Mouse (Mus musculus) liver, adult 2 months (tissue): Measurements from ENCODE around the gene Polr2i. TPM values are rescaled to one million over a fixed set of nuclear protein-coding genes. Genes with fewer than 3 reads are reported as not detected.
A peak's percentile ranks its signal among the peaks of the same experiment; 100 is the strongest.

Experiments
- DNase-seq: peaks from one replicate; pipeline ENCODE4 v3.0.0-alpha.2; 2011; ENCODE audit warnings: low read depth, low spot score; ENCODE audit errors: extremely low read depth
- H3K27ac ChIP-seq: fragments of 200-500 bp; replicated peaks from 2 replicates; pipeline ENCODE4 v1.5.1; 2012; ENCODE audit warnings: low read depth, mild to moderate bottlenecking, control low read depth, inconsistent platforms, low read length; ENCODE audit not compliant: insufficient read depth
- H3K27me3 ChIP-seq: fragments of 200-500 bp; 2 replicates; pipeline ENCODE4 v1.6.1; 2012; ENCODE audit warnings: mild to moderate bottlenecking, moderate library complexity, low read length, inconsistent platforms; ENCODE audit not compliant: control insufficient read depth, insufficient read depth
- H3K36me3 ChIP-seq: fragments of 200-500 bp; 2 replicates; pipeline ENCODE4 v1.6.1; 2012; ENCODE audit warnings: low read length, inconsistent platforms; ENCODE audit not compliant: control insufficient read depth, insufficient read depth
- H3K4me1 ChIP-seq: fragments of 200-500 bp; 2 replicates; pipeline ENCODE4 v1.6.1; 2011; ENCODE audit warnings: low read length; ENCODE audit not compliant: control insufficient read depth, insufficient read depth
- H3K4me3 ChIP-seq: fragments of 200-500 bp; 2 replicates; pipeline ENCODE4 v1.5.1; 2011; ENCODE audit warnings: low read depth, mild to moderate bottlenecking, control low read depth, low read length, moderate library complexity; ENCODE audit not compliant: insufficient read depth
- H3K79me2 ChIP-seq: fragments of 200-500 bp; 2 replicates; pipeline ENCODE4 v1.6.1; 2012; ENCODE audit warnings: inconsistent platforms, mild to moderate bottlenecking, low read length, moderate library complexity; ENCODE audit not compliant: control insufficient read depth, insufficient read depth
- H3K9ac ChIP-seq: fragments of 200-500 bp; 2 replicates; pipeline ENCODE4 v1.6.1; 2012; ENCODE audit warnings: low read depth, mild to moderate bottlenecking, control low read depth, inconsistent platforms, low read length
- CTCF ChIP-seq: fragments of 200-500 bp; IDR thresholded peaks from 2 replicates; pipeline ENCODE4 v1.5.1; 2011; ENCODE audit warnings: low read depth, low read length, control low read depth
- POLR2A ChIP-seq: fragments of 200-500 bp; IDR thresholded peaks from 2 replicates; pipeline ENCODE4 v1.6.1; 2011; ENCODE audit warnings: low read length, control low read depth; ENCODE audit not compliant: insufficient read depth; ENCODE audit errors: extremely low read depth
- WGBS: fragments of 180-500 bp; shearing (Covaris S2); methylation state at CpG from one replicate; pipeline ENCODE4 v1.1.7; 2018; 5-methylcytosine and 5-hydroxymethylcytosine counted together
- polyA plus RNA-seq: library from polyadenylated mRNA; depleted of rRNA; stranded (reverse); fragments of >200 nt; gene quantifications from 2 replicates; pipeline ENCODE4 v1.2.3, GENCODE M21; 2012
- total RNA-seq: library from RNA; depleted of rRNA; stranded (reverse); fragments of >200 nt; gene quantifications from 2 replicates; pipeline ENCODE4 v1.2.3, GENCODE M21; 2014

Polr2i gene
- total and polyA plus RNA-seq, 2 experiments, result 57.1 to 109 TPM

- Histone ChIP-seq H3K4me1 (peaks cover 3% of the 10 kb centered on the region; the same call in 1 of the 2 replicates), H3K4me3 (peak overlapping the region; percentile 78), H3K9ac (peak overlapping the region; percentile 79), H3K79me2 (no peaks in the 10 kb centered on the region; the same call in 1 of the 2 replicates), H3K27me3 (no peaks in the 10 kb centered on the region), H3K36me3 (peaks cover 11% of the 10 kb centered on the region), H3K27ac (peak overlapping the region; percentile 66)
- TF ChIP-seq POLR2A (0 out of 2 replicates have a peak, but pooled peaks have one; percentile 63), CTCF (no peak)
- WGBS, result under 1% methylated on average over 28 of the region's 28 CpGs
- DNase-seq, result peak; percentile 80
These were observed 36.9 kb upstream of the Polr2i start for GRCm38 (mm10) chr7:30194884-30195283.

DNA sequence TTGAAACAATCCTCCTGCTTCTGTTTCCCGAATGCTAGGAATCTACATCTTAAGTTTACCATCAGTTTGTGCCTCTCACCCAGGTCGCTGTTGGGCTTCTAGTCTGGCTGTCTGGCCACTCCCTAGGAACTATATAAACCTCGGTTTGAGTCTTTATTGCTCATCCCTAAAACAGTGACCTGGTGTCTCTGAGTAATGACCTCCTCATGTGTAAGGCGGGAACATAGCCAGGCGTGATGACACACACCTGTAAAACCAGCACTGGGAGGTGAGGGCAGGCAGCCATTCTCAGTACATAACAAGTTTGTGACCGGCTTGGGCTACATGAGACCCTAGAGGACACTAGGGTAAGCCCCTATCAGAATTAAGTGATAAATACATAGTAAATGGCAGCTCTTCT is 36.3 kb upstream of the Polr2i start:
- Histone ChIP-seq H3K27me3 (no peaks in the 10 kb centered on the region), H3K36me3 (peaks cover 10% of the 10 kb centered on the region), H3K4me1 (peaks cover 3% of the 10 kb centered on the region; the same call in 1 of the 2 replicates), H3K27ac (no peak overlapping the region), H3K79me2 (no peaks in the 10 kb centered on the region; the same call in 1 of the 2 replicates), H3K4me3 (no peak overlapping the region), H3K9ac (no peak overlapping the region)
- DNase-seq, result no peak
- TF ChIP-seq CTCF, result no peak
- TF ChIP-seq POLR2A, result no peak
- 75% methylated on average over 6 of the region's 6 CpGs for WGBS

DNA sequence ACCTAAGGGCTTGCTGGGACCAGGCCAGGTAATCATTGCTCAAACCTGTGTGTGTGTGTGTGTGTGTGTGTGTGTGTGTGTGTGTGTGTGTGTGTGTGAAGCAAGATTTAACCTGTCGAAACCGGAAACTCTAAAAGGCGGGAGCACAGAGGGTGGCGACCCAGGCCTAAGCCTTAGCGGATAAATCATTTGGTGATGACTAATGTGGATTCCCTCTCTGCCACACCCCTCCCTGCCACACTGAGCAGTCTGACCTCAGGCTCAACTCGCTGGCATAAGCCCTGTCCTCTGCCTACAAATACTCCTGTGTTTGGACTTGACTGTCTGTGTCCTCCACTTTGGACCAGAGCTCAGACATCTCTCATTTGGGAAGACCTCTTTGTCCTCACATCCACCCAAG is 35.6 kb upstream of the Polr2i start:
- Histone ChIP-seq H3K4me3 (no peak overlapping the region), H3K27me3 (no peaks in the 10 kb centered on the region), H3K27ac (no peak overlapping the region), H3K4me1 (peaks cover 3% of the 10 kb centered on the region; the same call in 1 of the 2 replicates), H3K9ac (no peak overlapping the region), H3K79me2 (no peaks in the 10 kb centered on the region; the same call in 1 of the 2 replicates), H3K36me3 (peaks cover 9% of the 10 kb centered on the region)
- 31% methylated on average over 6 of the region's 6 CpGs for WGBS
- peak; percentile 19 for DNase-seq
- TF ChIP-seq CTCF (no peak), POLR2A (no peak)

DNA sequence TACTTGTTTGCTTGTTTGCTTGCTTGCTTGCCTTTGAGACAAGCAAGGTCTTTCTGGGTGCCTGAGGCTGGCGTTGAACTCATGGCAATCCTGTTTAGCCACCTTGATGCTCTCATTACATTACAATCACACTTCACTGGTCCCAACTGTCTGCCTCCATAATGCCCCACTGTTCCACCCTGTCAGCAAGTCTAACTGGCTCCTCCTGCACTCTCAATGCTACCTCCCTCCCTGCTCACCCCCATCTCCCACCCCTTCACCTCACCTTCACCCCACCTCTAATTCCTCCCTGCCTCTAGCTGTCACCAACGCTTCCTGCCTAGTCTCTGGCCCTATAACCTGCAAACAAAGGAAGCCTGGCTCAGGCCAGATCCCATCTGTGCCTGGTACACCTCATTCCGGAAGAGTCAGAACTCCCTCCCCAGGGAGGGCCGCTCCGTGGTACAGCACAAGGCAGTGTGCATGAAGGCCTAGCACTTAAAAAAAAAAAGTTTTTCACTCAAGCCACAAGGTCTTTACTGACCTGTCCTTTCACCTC is 34.1 kb upstream of the Polr2i start:
- Histone ChIP-seq H3K4me1 (peaks cover 3% of the 10 kb centered on the region; the same call in 1 of the 2 replicates), H3K27ac (no peak overlapping the region), H3K36me3 (no peaks in the 10 kb centered on the region), H3K4me3 (no peak overlapping the region), H3K27me3 (no peaks in the 10 kb centered on the region), H3K9ac (no peak overlapping the region), H3K79me2 (no peaks in the 10 kb centered on the region)
- DNase-seq, result no peak
- TF ChIP-seq CTCF (no peak), POLR2A (no peak)
- 68% methylated on average over 5 of the region's 5 CpGs for WGBS

DNA sequence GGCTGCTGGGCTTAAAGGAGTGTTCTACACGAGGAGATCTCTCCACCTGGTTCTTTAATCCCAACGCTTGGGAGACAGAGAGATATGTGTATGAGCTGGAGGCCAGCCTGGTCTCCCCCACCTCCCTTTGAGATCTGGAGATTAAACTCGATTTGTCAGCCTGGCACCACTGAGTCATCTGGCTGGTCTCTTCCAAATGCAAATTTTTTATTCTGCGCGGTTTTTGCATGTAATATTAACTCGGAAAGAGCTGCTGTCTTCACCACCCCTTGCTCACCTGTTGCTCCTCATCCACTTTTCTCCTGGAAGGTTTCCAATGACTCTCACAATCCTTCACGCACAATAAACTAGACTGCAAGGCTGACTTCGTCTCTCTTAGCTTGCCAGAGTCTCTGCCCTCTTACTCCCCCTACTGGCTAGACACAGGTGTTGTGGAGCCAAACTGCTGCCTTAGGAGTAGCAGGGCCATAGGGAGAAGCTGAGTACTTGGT is 33.2 kb upstream of the Polr2i start, which contains the start of gene Capns1:
Capns1 (minus strand) TSS at position 331 of the 491 bp plus-strand sequence.
- no peaks in the 10 kb centered on the region for H3K79me2 ChIP-seq
- no peak within 1 kb of the TSS for H3K27ac ChIP-seq
- H3K36me3 ChIP-seq, result no peaks in the 10 kb centered on the region
- 0 out of 2 replicates have a peak, but pooled peaks cover 1% of the 10 kb centered on the region for H3K4me1 ChIP-seq
- no peaks in the 10 kb centered on the region for H3K27me3 ChIP-seq
- WGBS, result 13% methylated on average over 8 of the region's 8 CpGs
- no peak within 1 kb of the TSS for H3K4me3 ChIP-seq
- DNase-seq, result peak; percentile 68
- TF ChIP-seq CTCF (peak; percentile 86), POLR2A (no peak)
- no peak within 1 kb of the TSS for H3K9ac ChIP-seq

GRCm38 (mm10) chr7:30199498-30200139 is 32.1 kb upstream of the Polr2i start:
- Histone ChIP-seq H3K27ac (no peak overlapping the region), H3K4me3 (no peak overlapping the region), H3K27me3 (no peaks in the 10 kb centered on the region), H3K9ac (no peak overlapping the region), H3K4me1 (no peaks in the 10 kb centered on the region), H3K79me2 (no peaks in the 10 kb centered on the region), H3K36me3 (no peaks in the 10 kb centered on the region)
- WGBS, result 81% methylated on average over 18 of the region's 18 CpGs
- no peak for DNase-seq
- TF ChIP-seq CTCF (no peak), POLR2A (no peak)
